In the genomic region with DNA sequence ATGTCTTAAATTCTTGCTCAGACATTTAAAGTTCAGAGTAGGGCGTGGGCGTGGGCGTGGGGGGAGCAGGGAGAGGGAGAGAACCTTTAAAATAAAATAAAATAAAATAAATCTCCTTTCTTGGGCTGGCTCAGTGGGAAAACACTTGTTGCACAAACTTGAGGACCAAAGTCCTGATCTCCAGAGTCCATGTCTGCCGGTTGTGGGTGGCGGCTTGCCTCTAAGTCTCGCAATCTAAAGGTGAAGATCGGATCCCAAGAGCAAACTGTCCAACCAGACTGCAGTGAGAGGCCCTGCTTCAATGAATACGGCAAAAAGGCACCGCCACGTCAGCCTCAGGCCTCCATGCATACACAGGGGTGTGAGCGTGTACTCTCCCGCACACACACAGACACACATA, we compare ENCODE assay signal across 16 mouse cellular contexts. TPM values are rescaled to one million over a fixed set of nuclear protein-coding genes. Genes with fewer than 3 reads are reported as not detected.
DNase-seq lines count a peak whose midpoint lies in the region; ATAC-seq and TF ChIP-seq lines count a peak whose summit lies in the region.
"Had no signal": no experiment of that assay in that cellular context is flagged by ENCODE, and none has a peak within 500 bp of the region (broad histone marks: within the 10 kb centered on the region; RNA-seq: fewer than 3 reads in every experiment).

No protein-coding gene starts in this region.

- ATAC-seq in embryonic facial prominence, embryonic 14.5 days (ENCODE audit: low read depth) = no peak
- peak; percentile 67 for ATAC-seq in intestine, postnatal 0 days
- no peak for ATAC-seq in limb, embryonic 12.5 days (ENCODE audit: insufficient number of reproducible peaks, insufficient read depth, low FRiP score, low TSS enrichment, low read depth)
- ATAC-seq in midbrain, embryonic 14.5 days (ENCODE audit: low FRiP score, low TSS enrichment) = no peak
- ATAC-seq: CD4-positive, CD25-positive, alpha-beta regulatory T cell, adult 4 months had no signal

- H3K4me1 ChIP-seq in embryonic facial prominence, embryonic 14.5 days (ENCODE audit: control insufficient read depth, insufficient read depth, low read length) = peaks cover 19% of the 10 kb centered on the region
- H3K4me1 ChIP-seq in intestine, postnatal 0 days (replicated peaks; ENCODE audit: control insufficient read depth, insufficient read depth, low read length) = peaks cover 3% of the 10 kb centered on the region; the same call in 1 of the 2 replicates
- peaks cover 63% of the 10 kb centered on the region for H3K4me1 ChIP-seq in limb, embryonic 12.5 days (replicated peaks)
- H3K4me1 ChIP-seq in midbrain, embryonic 14.5 days (ENCODE audit: control insufficient read depth, insufficient read depth, low read length) = no peaks in the 10 kb centered on the region

- WGBS in embryonic facial prominence, embryonic 14.5 days = 69% methylated on average over 12 of the region's 12 CpGs
- WGBS in intestine, postnatal 0 days = 39% methylated on average over 12 of the region's 12 CpGs
- 80% methylated on average over 12 of the region's 12 CpGs for WGBS in limb, embryonic 12.5 days
- 86% methylated on average over 12 of the region's 12 CpGs for WGBS in midbrain, embryonic 14.5 days

- H3K9ac ChIP-seq in embryonic facial prominence, embryonic 14.5 days (ENCODE audit: low read depth, low read length) = no peak overlapping the region
- no peak overlapping the region for H3K9ac ChIP-seq in intestine, postnatal 0 days (ENCODE audit: low read depth, low read length)
- no peak overlapping the region for H3K9ac ChIP-seq in limb, embryonic 12.5 days (replicated peaks)
- no peak overlapping the region for H3K9ac ChIP-seq in midbrain, embryonic 14.5 days (replicated peaks; ENCODE audit: low read length)
- H3K9ac ChIP-seq: heart, embryonic 12.5 days; hindbrain, embryonic 13.5 days had no signal

- H3K27me3 ChIP-seq in embryonic facial prominence, embryonic 14.5 days (replicated peaks; ENCODE audit: control insufficient read depth, insufficient read depth, low read length) = no peaks in the 10 kb centered on the region
- H3K27me3 ChIP-seq in intestine, postnatal 0 days (replicated peaks; ENCODE audit: control insufficient read depth, insufficient read depth, low read length) = no peaks in the 10 kb centered on the region
- H3K27me3 ChIP-seq in limb, embryonic 12.5 days = no peaks in the 10 kb centered on the region
- no peaks in the 10 kb centered on the region for H3K27me3 ChIP-seq in midbrain, embryonic 14.5 days (ENCODE audit: control insufficient read depth, insufficient read depth, low read length)
- H3K27me3 ChIP-seq: heart, embryonic 12.5 days; hindbrain, embryonic 13.5 days had no signal

- no peaks in the 10 kb centered on the region for H3K9me3 ChIP-seq in embryonic facial prominence, embryonic 14.5 days (ENCODE audit: control insufficient read depth, low read length)
- H3K9me3 ChIP-seq in intestine, postnatal 0 days (ENCODE audit: control insufficient read depth) = no peaks in the 10 kb centered on the region
- H3K9me3 ChIP-seq in limb, embryonic 12.5 days = no peaks in the 10 kb centered on the region
- H3K9me3 ChIP-seq in midbrain, embryonic 14.5 days (ENCODE audit: control insufficient read depth, low read length) = no peaks in the 10 kb centered on the region
- H3K9me3 ChIP-seq: forebrain, embryonic 10.5 days; heart, embryonic 12.5 days; hindbrain, embryonic 13.5 days had no signal

- TF ChIP-seq CTCF in layer of hippocampus, adult 2 months (conservative IDR thresholded peaks at IDR 0.05) = no peak
- no peak for TF ChIP-seq CTCF in intestine, postnatal 0 days (IDR thresholded peaks at IDR 0.05; ENCODE audit: low read depth)

- peaks cover 9% of the 10 kb centered on the region; the same call in 1 of the 2 replicates for H3K36me3 ChIP-seq in embryonic facial prominence, embryonic 14.5 days (ENCODE audit: control insufficient read depth, insufficient read depth, low read length)
- H3K36me3 ChIP-seq in intestine, postnatal 0 days (ENCODE audit: control insufficient read depth, insufficient read depth) = no peaks in the 10 kb centered on the region
- H3K36me3 ChIP-seq in limb, embryonic 12.5 days = peaks cover 7% of the 10 kb centered on the region; the same call in 1 of the 2 replicates
- H3K36me3 ChIP-seq in midbrain, embryonic 14.5 days (ENCODE audit: control insufficient read depth, insufficient read depth, low read length) = no peaks in the 10 kb centered on the region
- H3K36me3 ChIP-seq: forebrain, embryonic 10.5 days; heart, embryonic 12.5 days had no signal

- H3K4me2 ChIP-seq in embryonic facial prominence, embryonic 14.5 days (ENCODE audit: low read depth, low read length) = no peak overlapping the region
- H3K4me2 ChIP-seq in intestine, postnatal 0 days (replicated peaks; ENCODE audit: low read depth) = peak overlapping the region; percentile 49
- no peak overlapping the region for H3K4me2 ChIP-seq in limb, embryonic 12.5 days
- no peak overlapping the region for H3K4me2 ChIP-seq in midbrain, embryonic 14.5 days (ENCODE audit: low read length)
- H3K4me2 ChIP-seq: heart, embryonic 12.5 days; hindbrain, embryonic 13.5 days had no signal

- no peak for DNase-seq in layer of hippocampus, adult 2 months (ENCODE audit: low spot score in 2 of 2)
- no peak for DNase-seq in layer of hippocampus, adult 18-20 months (ENCODE audit: low spot score in 2 of 2)
- no peak for DNase-seq in embryonic facial prominence, embryonic 14.5 days (ENCODE audit: low spot score)
- no peak for DNase-seq in midbrain, embryonic 14.5 days
- no peak for DNase-seq in ovary, postnatal 36 days (ENCODE audit: low spot score)
- no peak for DNase-seq in urinary bladder, postnatal 10 days (ENCODE audit: low spot score)
- DNase-seq: cerebellum, adult 18-20 months; right cerebral cortex, adult 18-20 months; thymus, postnatal 36 days had no signal

- H3K27ac ChIP-seq in layer of hippocampus, adult 2 months = peak overlapping the region; percentile 64
- H3K27ac ChIP-seq in embryonic facial prominence, embryonic 14.5 days (replicated peaks; ENCODE audit: low read depth, low read length) = peak overlapping the region; percentile 58
- peak overlapping the region; percentile 81 for H3K27ac ChIP-seq in intestine, postnatal 0 days (ENCODE audit: low read depth, low read length)
- peak overlapping the region; percentile 85 for H3K27ac ChIP-seq in limb, embryonic 12.5 days
- H3K27ac ChIP-seq in midbrain, embryonic 14.5 days (replicated peaks; ENCODE audit: low read depth, low read length) = no peak overlapping the region
- H3K27ac ChIP-seq: forebrain, embryonic 10.5 days; hindbrain, embryonic 13.5 days; macrophage had no signal

- no peak overlapping the region for H3K4me3 ChIP-seq in layer of hippocampus, adult 2 months
- H3K4me3 ChIP-seq in embryonic facial prominence, embryonic 14.5 days (ENCODE audit: low read depth, low read length) = no peak overlapping the region
- H3K4me3 ChIP-seq in intestine, postnatal 0 days (ENCODE audit: low read depth, low read length) = no peak overlapping the region
- no peak overlapping the region for H3K4me3 ChIP-seq in limb, embryonic 12.5 days (replicated peaks)
- H3K4me3 ChIP-seq in midbrain, embryonic 14.5 days (replicated peaks; ENCODE audit: low read depth, low read length) = no peak overlapping the region
- H3K4me3 ChIP-seq: forebrain, embryonic 10.5 days; heart, embryonic 12.5 days; hindbrain, embryonic 13.5 days had no signal

RNA-seq across cellular contexts. Expression of a gene that starts 13.6 kb away (rescaled TPM):
- total RNA-seq in layer of hippocampus, adult 2 months (2021) = 10 to 100 TPM; 23.9 to 28.0 TPM
- 10 to 100 TPM; 25.1 to 27.1 TPM for total RNA-seq in layer of hippocampus, adult 18-20 months (2021)
- polyA plus RNA-seq in embryonic facial prominence, embryonic 14.5 days (2014; fragmentation: Nextera tagmentation; extraction: Ambion mirVana) = 17.7 and 17.8 TPM in 2 replicates
- polyA plus RNA-seq in intestine, postnatal 0 days (2015; fragmentation: Nextera tagmentation; extraction: Ambion mirVana) = 17.0 and 20.7 TPM in 2 replicates
- 19.2 and 19.9 TPM in 2 replicates for polyA plus RNA-seq in limb, embryonic 12.5 days (2016; fragmentation: Nextera tagmentation; extraction: Ambion mirVana)
- 8.0 and 8.2 TPM in 2 replicates for polyA plus RNA-seq in midbrain, embryonic 14.5 days (2014; fragmentation: Nextera tagmentation; extraction: Ambion mirVana)
